Mouse (Mus musculus) myocyte (in vitro differentiated cells): Measurements from ENCODE around the gene H2-K1.

Experiments
- CEBPB ChIP-seq: IDR thresholded peaks from 2 replicates; pipeline ENCODE4 v1.6.1; 2011; ENCODE audit warnings: mild to moderate bottlenecking, moderate library complexity; ENCODE audit not compliant: poor library complexity, insufficient read depth, severe bottlenecking
- MAX ChIP-seq: IDR thresholded peaks from one replicate; pipeline ENCODE4 v1.6.1; 2011; ENCODE audit warnings: low read depth, mild to moderate bottlenecking, control low read depth
- MYOD1 ChIP-seq, 3 experiments: IDR thresholded peaks; one replicate each; pipeline ENCODE4 v1.6.1; 2011; ENCODE audit warnings: control low read depth in 2 of 3, low read depth in 2 of 3, mild to moderate bottlenecking in 2 of 3, moderate library complexity in 1 of 3; ENCODE audit not compliant: insufficient read length in 2 of 3, control insufficient read depth in 1 of 3
- MYOG ChIP-seq, 3 experiments: IDR thresholded peaks; one replicate each; pipeline ENCODE4 v1.6.1; 2011; ENCODE audit warnings: control low read depth in 2 of 3, low read depth in 2 of 3, mild to moderate bottlenecking in 2 of 3; ENCODE audit not compliant: insufficient read length in 2 of 3, control insufficient read depth in 1 of 3, insufficient read depth in 1 of 3
- POLR2A ChIP-seq: IDR thresholded peaks from one replicate; pipeline ENCODE4 v1.6.1; 2011; ENCODE audit warnings: low read depth, mild to moderate bottlenecking, control low read depth, moderate library complexity; ENCODE audit not compliant: insufficient read length
- POLR2AphosphoS2 ChIP-seq: IDR thresholded peaks from one replicate; pipeline ENCODE4 v1.6.1; 2011; ENCODE audit warnings: low read depth, control low read depth; ENCODE audit not compliant: insufficient read length
- SRF ChIP-seq: IDR thresholded peaks from one replicate; pipeline ENCODE4 v1.6.1; 2011; ENCODE audit warnings: low read depth; ENCODE audit not compliant: control insufficient read depth, insufficient read length

DNA sequence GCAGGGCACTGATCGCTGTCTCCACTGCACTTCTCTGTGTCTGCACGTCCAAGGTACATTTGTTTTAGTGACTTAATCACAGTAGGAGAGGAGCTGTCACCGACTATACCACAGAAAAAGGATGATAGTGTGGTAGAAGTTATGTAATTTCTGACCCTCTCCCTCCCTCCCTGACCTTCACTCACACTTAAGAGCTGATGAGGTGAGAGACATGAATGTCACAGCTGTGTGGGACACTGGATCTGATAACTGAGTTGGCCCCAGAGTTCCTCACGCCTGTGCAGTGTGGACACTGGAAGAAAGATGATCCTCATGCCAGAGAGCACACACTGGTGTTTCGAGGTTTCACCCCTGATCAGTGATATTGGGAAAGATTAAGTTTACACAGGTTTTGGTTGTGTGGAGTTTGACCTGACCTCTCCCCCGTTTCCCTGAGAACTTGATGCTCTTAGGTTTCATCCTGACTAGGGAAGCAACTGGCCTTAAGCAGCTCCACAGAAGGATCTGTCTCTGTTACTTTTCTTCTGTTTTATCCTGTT lies 20.6 kb downstream of the H2-K1 start:
- TF ChIP-seq POLR2A (no peak), MYOD1 (IDR thresholded peaks at IDR 0.05; ENCODE audit: control insufficient read depth in 1 of 3, insufficient read length in 2 of 3, low read depth in 2 of 3) (no peak), SRF (no peak), CEBPB (no peak), MAX (no peak), POLR2AphosphoS2 (no peak), MYOG (IDR thresholded peaks at IDR 0.05; ENCODE audit: control insufficient read depth in 1 of 3, insufficient read depth in 1 of 3, insufficient read length in 2 of 3, low read depth in 2 of 3) (no peak)
